Mouse (Mus musculus) CH12.LX (cell line): ENCODE measurements around the gene Wdr59. TPM values are rescaled to one million over a fixed set of nuclear protein-coding genes. Genes with fewer than 3 reads are reported as not detected.

ENCODE experiments used
- DNase-seq: peaks from one replicate; pipeline ENCODE4 v3.0.0-alpha.2; 2013; ENCODE audit errors: extremely low read depth
- H3K27ac ChIP-seq: 2 replicates; pipeline ENCODE4 v1.5.1; 2012; ENCODE audit warnings: low read depth, mild to moderate bottlenecking, control low read depth, moderate library complexity; ENCODE audit not compliant: insufficient read depth
- H3K27me3 ChIP-seq: replicated peaks from 2 replicates; pipeline ENCODE3; 2012; ENCODE audit warnings: inconsistent platforms
- H3K36me3 ChIP-seq, 2 experiments: replicated peaks in 1 of 2; 2 replicates each; pipeline versions ENCODE3 to v1.6.1; 2012; ENCODE audit warnings: inconsistent platforms in 1 of 2, low read length in 1 of 2, mild to moderate bottlenecking in 1 of 2, mixed read lengths in 1 of 2, moderate library complexity in 1 of 2; ENCODE audit not compliant: control insufficient read depth in 1 of 2, insufficient read depth in 1 of 2
- H3K4me1 ChIP-seq, 2 experiments: 2 replicates each; pipeline ENCODE4 v1.6.1; 2012; ENCODE audit warnings: inconsistent platforms in 1 of 2, moderate library complexity in 1 of 2; ENCODE audit not compliant: insufficient read depth in 2 of 2, control insufficient read depth in 1 of 2
- H3K4me2 ChIP-seq: 2 replicates; pipeline ENCODE4 v1.6.1; 2012; ENCODE audit warnings: low read depth, mild to moderate bottlenecking, control low read depth; ENCODE audit not compliant: poor library complexity, insufficient read depth, severe bottlenecking
- H3K4me3 ChIP-seq, 3 experiments: fragments of 150-350 bp in 1 of 3; sonication (generic) in 1 of 3; replicated peaks in 1 of 3; 2 replicates each; pipeline versions ENCODE3 to v1.5.1; 2011 to 2012; ENCODE audit warnings: low read depth in 2 of 3, low read length in 2 of 3, mild to moderate bottlenecking in 2 of 3, moderate library complexity in 2 of 3, control low read depth in 1 of 3, improper control_type of control experiment in 1 of 3, inconsistent platforms in 1 of 3, mixed read lengths in 1 of 3; ENCODE audit not compliant: poor library complexity in 1 of 3
- H3K79me2 ChIP-seq: replicated peaks from 2 replicates; pipeline ENCODE4 v1.6.1; 2012; ENCODE audit warnings: mild to moderate bottlenecking, moderate library complexity; ENCODE audit not compliant: control insufficient read depth, poor library complexity, insufficient read depth, severe bottlenecking; ENCODE audit errors: extremely low read depth
- H3K9ac ChIP-seq: 2 replicates; pipeline ENCODE4 v1.6.1; 2012; ENCODE audit warnings: low read depth, mild to moderate bottlenecking, control low read depth, moderate library complexity; ENCODE audit not compliant: insufficient read depth
- H3K9me3 ChIP-seq: replicated peaks from 2 replicates; pipeline ENCODE3; 2012; ENCODE audit warnings: low read length, inconsistent platforms, mixed read lengths
- BHLHE40 ChIP-seq: IDR thresholded peaks from 2 replicates; pipeline ENCODE4 v1.6.1; 2011; ENCODE audit warnings: mild to moderate bottlenecking, low read depth, low read length, improper control_type of control experiment
- CHD2 ChIP-seq: IDR thresholded peaks from 2 replicates; pipeline ENCODE4 v1.6.1; 2011; ENCODE audit warnings: low read length, improper control_type of control experiment
- CTCF ChIP-seq, 2 experiments: IDR thresholded peaks in 1 of 2; conservative IDR thresholded peaks in 1 of 2; 2 replicates each; pipeline ENCODE4 v1.5.1; 2011 to 2012; ENCODE audit warnings: low read depth in 2 of 2, low read length in 2 of 2, improper control_type of control experiment in 1 of 2, inconsistent platforms in 1 of 2, mild to moderate bottlenecking in 1 of 2, moderate library complexity in 1 of 2
- E2F4 ChIP-seq: IDR thresholded peaks from 2 replicates; pipeline ENCODE4 v1.6.1; 2011; ENCODE audit warnings: low read depth, low read length, improper control_type of control experiment; ENCODE audit not compliant: insufficient replicate concordance
- ELF1 ChIP-seq: IDR thresholded peaks from 2 replicates; pipeline ENCODE4 v1.6.1; 2014; ENCODE audit warnings: low read depth, mild to moderate bottlenecking, inconsistent platforms, low read length, improper control_type of control experiment
- EP300 ChIP-seq: IDR thresholded peaks from 2 replicates; pipeline ENCODE4 v1.6.1; 2011; ENCODE audit warnings: low read length, improper control_type of control experiment
- GABPA ChIP-seq: IDR thresholded peaks from 2 replicates; pipeline ENCODE4 v1.6.1; 2012; ENCODE audit warnings: low read depth, low read length, improper control_type of control experiment, inconsistent platforms; ENCODE audit not compliant: insufficient replicate concordance
- IRF4 ChIP-seq: IDR thresholded peaks from 2 replicates; pipeline ENCODE4 v1.6.1; 2014; ENCODE audit warnings: low read depth, mild to moderate bottlenecking, inconsistent platforms, low read length, improper control_type of control experiment
- JUN ChIP-seq: IDR thresholded peaks from 2 replicates; pipeline ENCODE4 v1.6.1; 2011; ENCODE audit warnings: low read depth, mild to moderate bottlenecking, low read length, improper control_type of control experiment, moderate library complexity; ENCODE audit not compliant: insufficient read depth
- JUND ChIP-seq: conservative IDR thresholded peaks from 2 replicates; pipeline ENCODE4 v1.6.1; 2011; ENCODE audit warnings: low read depth, low read length, improper control_type of control experiment
- MEF2A ChIP-seq: IDR thresholded peaks from 2 replicates; pipeline ENCODE4 v1.6.1; 2014; ENCODE audit warnings: low read depth, mild to moderate bottlenecking, inconsistent platforms, low read length, improper control_type of control experiment, borderline replicate concordance
- MYC ChIP-seq: IDR thresholded peaks from 2 replicates; pipeline ENCODE4 v1.6.1; 2011; ENCODE audit warnings: low read depth, mild to moderate bottlenecking, improper control_type of control experiment, low read length
- NRF1 ChIP-seq: IDR thresholded peaks from 2 replicates; pipeline ENCODE4 v1.6.1; 2014; ENCODE audit warnings: low read depth, mild to moderate bottlenecking, inconsistent platforms, low read length, improper control_type of control experiment, moderate library complexity
- PAX5 ChIP-seq: IDR thresholded peaks from 2 replicates; pipeline ENCODE4 v1.6.1; 2012; ENCODE audit warnings: low read length, inconsistent platforms, mixed read lengths
- POLR2AphosphoS2 ChIP-seq: IDR thresholded peaks from 2 replicates; pipeline ENCODE4 v1.6.1; 2011; ENCODE audit warnings: low read depth, low read length, improper control_type of control experiment
- RAD21 ChIP-seq: IDR thresholded peaks from 2 replicates; pipeline ENCODE4 v1.6.1; 2011; ENCODE audit warnings: low read depth, mild to moderate bottlenecking, low read length, improper control_type of control experiment, moderate library complexity
- RCOR1 ChIP-seq: conservative IDR thresholded peaks from 2 replicates; pipeline ENCODE4 v1.6.1; 2012; ENCODE audit warnings: low read depth, mild to moderate bottlenecking, inconsistent platforms, low read length, improper control_type of control experiment
- SIN3A ChIP-seq: IDR thresholded peaks from 2 replicates; pipeline ENCODE4 v1.6.1; 2012; ENCODE audit warnings: low read length, improper control_type of control experiment, inconsistent platforms
- SMC3 ChIP-seq: IDR thresholded peaks from 2 replicates; pipeline ENCODE4 v1.6.1; 2011; ENCODE audit warnings: low read depth, low read length, improper control_type of control experiment
- TBP ChIP-seq: conservative IDR thresholded peaks from 2 replicates; pipeline ENCODE4 v1.6.1; 2011; ENCODE audit warnings: low read depth, low read length, improper control_type of control experiment
- TCF12 ChIP-seq: IDR thresholded peaks from 2 replicates; pipeline ENCODE4 v1.6.1; 2014; ENCODE audit warnings: low read depth, mild to moderate bottlenecking, inconsistent platforms, low read length, improper control_type of control experiment
- ZC3H11A ChIP-seq: IDR thresholded peaks from 2 replicates; pipeline ENCODE4 v1.6.1; 2012; ENCODE audit warnings: low read depth, mild to moderate bottlenecking, inconsistent platforms, low read length, improper control_type of control experiment
- ZMIZ1 ChIP-seq: IDR thresholded peaks from 2 replicates; pipeline ENCODE4 v1.6.1; 2012; ENCODE audit warnings: low read depth, mild to moderate bottlenecking, inconsistent platforms, low read length, improper control_type of control experiment
- ZNF384 ChIP-seq: IDR thresholded peaks from 2 replicates; pipeline ENCODE4 v1.6.1; 2012; ENCODE audit warnings: low read depth, low read length, improper control_type of control experiment, inconsistent platforms
- dilution Hi-C: fragments of 300-500 bp; cut with MboI; formaldehyde crosslinking; loops from 2 replicates; pipeline ENCODE4 v1.14.3; 2020; ENCODE audit warnings: low sequenced_read_pairs; ENCODE audit not compliant: extremely low pct_unique_long_range_greater_than_20kb, extremely low pct_ligation_motif_present
- in situ Hi-C: fragments of 300-500 bp; cut with MboI; formaldehyde crosslinking; loops from 3 replicates; pipeline ENCODE4 v1.14.3; 2019; ENCODE audit warnings: low sequenced_read_pairs, low pct_ligation_motif_present, low pct_unique_long_range_greater_than_20kb, mixed read lengths
- polyA plus RNA-seq: library from polyadenylated mRNA; unstranded; fragments of >175 nt; gene quantifications from 2 replicates; pipeline ENCODE4 v1.2.1, GENCODE M21; 2012; ENCODE audit warnings: low read depth; ENCODE audit not compliant: insufficient read length
- total RNA-seq, 2 experiments: library from RNA; depleted of rRNA; stranded (reverse); fragments of 300-350 nt in 1 of 2; fragments of >200 nt in 1 of 2; gene quantifications; 2 replicates each; pipeline ENCODE4 v1.2.3; 2012 to 2014

Wdr59 gene
- total and polyA plus RNA-seq, 3 experiments, result 6.2 to 15.6 (median 8.1) TPM

- Histone ChIP-seq H3K4me1 (peaks cover 3 to 9% of the 10 kb centered on the region in 2 experiments; a peak in 3 of 4 replicates), H3K4me2 (no peak overlapping the region), H3K27ac (no peak overlapping the region), H3K9me3 (no peaks in the 10 kb centered on the region), H3K9ac (no peak overlapping the region), H3K79me2 (no peaks in the 10 kb centered on the region), H3K4me3 (no peak overlapping the region), H3K36me3 (no peaks in the 10 kb centered on the region), H3K27me3 (peaks cover 7% of the 10 kb centered on the region)
- DNase-seq, result peak; percentile 71
- dilution Hi-C loops, result no loop called here
- in situ Hi-C loops, result loop anchor here (5.0 kb wide), 1 partner anchor 87 kb away; no protein-coding TSS in a partner anchor
- TF ChIP-seq ZNF384 (no peak), ELF1 (no peak), ZC3H11A (peak; percentile 28; the same call in 1 of the 2 replicates), CTCF (conservative IDR thresholded peaks at IDR 0.05 in 1 of 2, IDR thresholded peaks at IDR 0.05 in 1 of 2; ENCODE audit: low read depth in 2 of 2, low read length in 2 of 2) (peak; percentile 29 to 95; a peak in 3 of 4 replicates), SMC3 (peak; percentile 93), MYC (no peak), JUND (no peak), RAD21 (peak; percentile 91), PAX5 (no peak), GABPA (no peak)
Measured at GRCm38 (mm10) chr8:111439189-111439588, 82.7 kb downstream of the Wdr59 start.

- TF ChIP-seq SMC3 (no peak), BHLHE40 (peak; percentile 33; the same call in 1 of the 2 replicates)
- TF ChIP-seq, all 38 proteins: peak for 1
- no peak overlapping the region for H3K9ac ChIP-seq
- no peak overlapping the region for H3K27ac ChIP-seq
- peaks cover 3 to 9% of the 10 kb centered on the region in 2 experiments; a peak in 3 of 4 replicates for H3K4me1 ChIP-seq
- H3K9me3 ChIP-seq, result no peaks in the 10 kb centered on the region
- in situ Hi-C loops (loop anchor here (5.0 kb wide), 1 partner anchor 83 kb away; no protein-coding TSS in a partner anchor), dilution Hi-C loops (no loop called here)
- peaks cover 3% of the 10 kb centered on the region for H3K27me3 ChIP-seq
- no peak overlapping the region for H3K4me3 ChIP-seq
- no peaks in the 10 kb centered on the region for H3K79me2 ChIP-seq
- no peak for DNase-seq
- H3K4me2 ChIP-seq, result no peak overlapping the region
- H3K36me3 ChIP-seq, result no peaks in the 10 kb centered on the region
Measured at GRCm38 (mm10) chr8:111435071-111435828, 86.6 kb downstream of the Wdr59 start.

- Histone ChIP-seq H3K4me3 (no peak overlapping the region), H3K79me2 (no peaks in the 10 kb centered on the region)
- TF ChIP-seq BHLHE40 (no peak), ELF1 (no peak), ZMIZ1 (no peak), TBP (no peak), POLR2AphosphoS2 (no peak), CHD2 (no peak), IRF4 (no peak), TCF12 (no peak), NRF1 (no peak), PAX5 (no peak), RCOR1 (no peak), JUN (no peak), MEF2A (no peak), E2F4 (no peak), SMC3 (no peak), SIN3A (no peak), ZNF384 (no peak), EP300 (no peak)
- TF ChIP-seq, all 38 proteins: peak for 0
- H3K27ac ChIP-seq, result no peak overlapping the region
- no peaks in the 10 kb centered on the region for H3K9me3 ChIP-seq
- dilution Hi-C loops, result no loop called here
- no peaks in the 10 kb centered on the region for H3K36me3 ChIP-seq
- no peak for DNase-seq
- in situ Hi-C loops, result no loop called here
- H3K27me3 ChIP-seq, result peaks cover 68% of the 10 kb centered on the region
- no peak overlapping the region for H3K9ac ChIP-seq
- no peak overlapping the region for H3K4me2 ChIP-seq
- H3K4me1 ChIP-seq, result no peaks in the 10 kb centered on the region
Measured at GRCm38 (mm10) chr8:111424646-111425045, 97.2 kb downstream of the Wdr59 start.
